Mouse (Mus musculus) naive thymus-derived CD4-positive, alpha-beta T cell, adult 2 months (primary cell): ENCODE measurements at regions not wholly inside any gene's neighbourhood (a gene's known extent, or its start where the extent isn't known, plus 50 kb on each side); places are given as distances from the start of the nearest gene placed in this dataset.
"Not testable (repeated sequence)": the region's sequence is repeated elsewhere in the genome, so short reads cannot be mapped to it uniquely, and the experiment has no call there.

Experiments used
- DNase-seq: peaks from one replicate; pipeline ENCODE4 v3.0.0-alpha.2; 2011; ENCODE audit warnings: low read depth

GRCm38 (mm10) chr4:8084954-8085639, 153.7 kb downstream of the Car8 start:
- DNase-seq = peak; percentile 61

GRCm38 (mm10) chr4:8079349-8079748, 159.5 kb downstream of the Car8 start:
- no peak for DNase-seq

- no peak for DNase-seq
Observed at GRCm38 (mm10) chr4:8072989-8073573, 165.8 kb downstream of the Car8 start.

GRCm38 (mm10) chr4:8070693-8071092, 168.1 kb downstream of the Car8 start:
- DNase-seq = not testable (repeated sequence)

GRCm38 (mm10) chr4:8068086-8068485, 170.8 kb downstream of the Car8 start:
- no peak for DNase-seq

- DNase-seq = no peak
Observed at GRCm38 (mm10) chr4:8041776-8042175, 197.1 kb downstream of the Car8 start.

- DNase-seq = no peak
Observed at GRCm38 (mm10) chr4:8037863-8038262, 201.0 kb downstream of the Car8 start.

GRCm38 (mm10) chr4:8033402-8033801, 205.4 kb downstream of the Car8 start:
- not testable (repeated sequence) for DNase-seq

GRCm38 (mm10) chr4:8005155-8005554, 233.7 kb downstream of the Car8 start:
- peak; percentile 71 for DNase-seq

- no peak for DNase-seq
Observed at GRCm38 (mm10) chr4:7997575-7997953, 241.3 kb downstream of the Car8 start.

- no peak for DNase-seq
Observed at GRCm38 (mm10) chr4:7996923-7997574, 241.8 kb downstream of the Car8 start.

GRCm38 (mm10) chr4:7992944-7993343, 245.9 kb downstream of the Car8 start:
- no peak for DNase-seq

GRCm38 (mm10) chr4:7987781-7988180, 251.1 kb downstream of the Car8 start:
- DNase-seq = peak; percentile 42

GRCm38 (mm10) chr4:7987346-7987745, 251.5 kb downstream of the Car8 start:
- DNase-seq = peak; percentile 59

- DNase-seq = no peak
Observed at GRCm38 (mm10) chr4:7984814-7985213, 254.0 kb downstream of the Car8 start.

GRCm38 (mm10) chr4:7979772-7980351, 259.0 kb downstream of the Car8 start:
- DNase-seq = no peak

GRCm38 (mm10) chr4:7977661-7978444, 261.0 kb downstream of the Car8 start:
- peak; percentile 38 for DNase-seq

GRCm38 (mm10) chr4:7970272-7970671, 268.6 kb downstream of the Car8 start:
- DNase-seq = no peak

- DNase-seq = no peak
Observed at GRCm38 (mm10) chr4:7965663-7966062, 273.2 kb downstream of the Car8 start.

- DNase-seq = no peak
Observed at GRCm38 (mm10) chr4:7961521-7962172, 277.2 kb downstream of the Car8 start.

GRCm38 (mm10) chr4:7960335-7960734, 278.5 kb downstream of the Car8 start:
- no peak for DNase-seq

- DNase-seq = no peak
Observed at GRCm38 (mm10) chr4:7948020-7948419, 290.8 kb downstream of the Car8 start.
